Comparison of ENCODE assay signal across 24 mouse cellular contexts in genomic region chr14:30106550-30106949, GRCm38 (mm10).
"Had no signal": no experiment of that assay in that cellular context is flagged by ENCODE, and none has a peak within 500 bp of the region (broad histone marks: within the 10 kb centered on the region; RNA-seq: fewer than 3 reads in every experiment).

No protein-coding gene starts in this region.

- ATAC-seq: hindbrain, embryonic 16.5 days; inflammation-experienced regulatory T-cells, adult 6 months; intestine, embryonic 15.5 days; intestine, postnatal 0 days had no signal

- H3K4me1 ChIP-seq: limb, embryonic 10.5 days; limb, embryonic 12.5 days had no signal

- H3K36me3 ChIP-seq: hindbrain, embryonic 10.5 days; intestine, embryonic 15.5 days; limb, embryonic 10.5 days; limb, embryonic 12.5 days; liver, embryonic 13.5 days had no signal

- H3K27ac ChIP-seq: heart, embryonic 10.5 days; hindbrain, embryonic 10.5 days; hindbrain, embryonic 12.5 days; hindbrain, embryonic 14.5 days; intestine, embryonic 15.5 days; left cerebral cortex, adult 2 months; limb, embryonic 10.5 days; limb, embryonic 12.5 days; liver, embryonic 13.5 days had no signal

- H3K27me3 ChIP-seq: hindbrain, embryonic 12.5 days; intestine, embryonic 15.5 days; limb, embryonic 12.5 days; liver, embryonic 13.5 days had no signal

- H3K9me3 ChIP-seq: heart, embryonic 10.5 days; hindbrain, embryonic 10.5 days; hindbrain, embryonic 12.5 days; intestine, embryonic 15.5 days; limb, embryonic 10.5 days; limb, embryonic 12.5 days; liver, embryonic 13.5 days had no signal

- H3K4me3 ChIP-seq: heart, embryonic 10.5 days; heart, embryonic 12.5 days; hindbrain, embryonic 10.5 days; hindbrain, embryonic 12.5 days; intestine, embryonic 15.5 days; left cerebral cortex, adult 2 months; limb, embryonic 10.5 days; limb, embryonic 12.5 days; liver, embryonic 13.5 days had no signal

- DNase-seq: gastrocnemius, postnatal 14 days; gastrocnemius, postnatal 36 days; heart, adult 18-20 months; heart, postnatal 10 days; heart, postnatal 4 days; kidney, adult 18-20 months; kidney, adult 8-10 months; kidney, postnatal 10 days; kidney, postnatal 25 days; liver; liver, embryonic 13.5 days had no signal

- H3K9ac ChIP-seq: heart, embryonic 12.5 days; hindbrain, embryonic 12.5 days; hindbrain, embryonic 14.5 days; intestine, embryonic 15.5 days; limb, embryonic 12.5 days; liver, embryonic 13.5 days had no signal

- H3K4me2 ChIP-seq: heart, embryonic 12.5 days; hindbrain, embryonic 12.5 days; hindbrain, embryonic 14.5 days; intestine, embryonic 15.5 days; limb, embryonic 12.5 days; liver, embryonic 11.5 days; liver, embryonic 13.5 days had no signal
